Mouse (Mus musculus) ZHBTc4 (cell line): Measurements from ENCODE around the gene AC124108.1.

ENCODE experiments used
- DNase-seq: peaks from one replicate; pipeline ENCODE4 v3.0.0-alpha.2; 2011; ENCODE audit warnings: low read depth, low spot score

Gene AC124108.1

DNA sequence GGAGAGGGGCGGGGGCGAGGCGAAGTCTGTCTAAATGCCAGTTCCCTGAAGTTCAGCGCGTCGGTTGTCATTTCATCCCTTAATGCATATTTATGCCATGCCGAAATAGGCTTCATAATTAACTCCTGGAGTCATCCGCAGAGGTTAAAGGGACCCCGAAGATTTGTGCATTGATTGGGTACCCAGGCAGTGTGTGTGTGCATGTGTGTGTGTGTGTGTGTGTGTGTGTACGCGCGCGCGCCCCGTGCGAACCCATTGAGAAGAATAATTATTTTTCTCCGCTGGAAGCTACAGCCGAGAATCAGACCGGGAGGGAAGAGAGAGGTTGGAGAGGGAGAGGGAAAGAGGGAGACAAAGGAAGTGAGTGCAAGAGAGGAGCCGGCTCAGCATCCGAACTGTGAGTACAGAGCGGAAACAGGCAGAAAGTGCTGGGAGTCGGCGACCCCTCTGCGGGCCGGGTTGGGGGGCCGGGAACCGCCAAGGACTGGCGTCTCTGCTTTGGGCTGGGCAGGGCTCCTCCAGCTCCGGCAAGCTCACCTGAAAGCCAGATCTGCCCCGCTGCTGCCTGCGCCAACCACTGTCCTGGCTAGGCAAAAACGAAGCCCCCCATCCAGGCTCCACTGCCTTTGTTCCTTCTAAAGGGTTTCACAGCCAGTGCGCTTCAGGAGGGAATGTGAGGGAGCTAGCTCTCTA is at the start of gene AC124108.1, which contains the start of gene Lemd1:
Gene AC124108.1 (plus strand): TSS at position 365 of the 693 bp plus-strand sequence.
Gene Lemd1 (plus strand): TSS at position 339 of the 693 bp plus-strand sequence.
- peak; percentile 25 for DNase-seq

DNA sequence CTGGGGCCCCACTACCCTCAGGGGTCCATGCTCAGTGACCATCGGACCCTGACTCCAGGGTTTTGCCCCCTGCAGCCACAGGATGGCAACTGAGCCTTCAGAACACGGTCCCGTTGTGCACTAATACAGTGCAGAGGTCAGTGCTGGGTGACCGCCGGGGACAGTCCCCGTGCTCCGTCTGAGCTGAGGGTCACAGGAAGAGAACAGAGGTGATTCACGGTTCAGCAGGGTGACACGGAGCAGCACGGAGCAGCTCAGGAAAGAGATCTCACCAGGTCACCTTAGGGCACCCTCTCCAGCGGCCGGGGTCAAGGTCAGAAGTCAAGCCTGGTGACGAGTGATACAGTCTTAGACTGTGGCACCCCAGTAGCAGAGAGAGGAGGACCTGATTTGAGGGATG is 49.5 kb upstream of the AC124108.1 start:
- DNase-seq, result no peak

DNA sequence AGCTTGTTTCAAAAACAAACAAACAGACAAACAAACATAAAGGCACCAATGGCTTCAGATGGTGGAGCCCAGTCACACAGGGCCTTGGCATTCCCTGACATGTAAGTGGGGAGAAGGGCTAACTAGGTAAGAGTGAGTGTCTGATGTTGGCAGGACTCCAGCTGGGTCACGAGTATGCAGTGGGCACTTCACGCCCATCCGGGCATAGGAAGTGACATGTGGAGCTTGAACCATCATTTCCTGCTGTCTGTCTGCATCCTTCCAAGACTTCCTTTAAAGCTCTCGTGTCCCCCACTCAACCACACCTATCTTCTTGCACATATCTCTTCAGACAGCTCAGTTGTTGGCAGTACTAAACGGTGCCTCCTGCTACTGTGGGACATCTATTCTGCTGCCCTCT is 48.2 kb upstream of the AC124108.1 start:
- no peak for DNase-seq

DNA sequence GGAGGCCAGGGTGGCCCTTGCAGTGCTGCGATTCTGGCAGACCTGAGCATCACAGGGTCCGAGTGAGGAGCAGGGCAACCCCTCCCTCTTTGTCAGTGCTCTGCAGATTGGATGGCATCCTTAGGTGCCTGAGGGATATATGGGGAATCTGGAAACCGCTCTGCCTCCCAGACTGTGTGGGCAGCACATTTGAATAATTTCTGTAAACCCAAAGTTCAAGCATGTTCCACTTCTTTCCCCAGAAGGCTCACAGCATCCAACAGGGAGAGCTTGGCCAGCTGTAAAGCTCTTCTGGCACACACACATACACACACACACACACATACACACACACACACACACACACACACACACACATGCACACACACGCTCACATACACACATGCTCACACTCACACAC is 47.5 kb upstream of the AC124108.1 start:
- no peak for DNase-seq

DNA sequence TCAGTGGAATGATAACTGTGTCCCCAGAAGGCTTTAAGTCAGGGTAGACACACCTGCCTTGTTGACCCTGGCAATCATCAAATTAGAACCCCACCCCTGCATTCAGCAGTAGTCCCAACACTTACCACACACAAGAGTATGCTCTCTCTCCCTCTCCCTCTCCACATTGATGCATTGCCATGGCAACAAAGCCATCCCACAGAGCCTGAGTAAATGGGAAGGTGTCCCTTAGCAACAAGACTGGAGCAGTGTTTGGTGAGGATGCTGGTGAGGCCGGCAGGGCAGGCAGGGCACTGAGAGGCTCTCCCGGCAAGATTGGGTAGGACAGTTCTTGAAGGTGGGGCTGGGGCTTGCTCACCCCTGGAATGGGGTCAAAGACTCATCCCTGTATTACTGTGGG is 47.0 kb upstream of the AC124108.1 start:
- DNase-seq, result peak; percentile 51

DNA sequence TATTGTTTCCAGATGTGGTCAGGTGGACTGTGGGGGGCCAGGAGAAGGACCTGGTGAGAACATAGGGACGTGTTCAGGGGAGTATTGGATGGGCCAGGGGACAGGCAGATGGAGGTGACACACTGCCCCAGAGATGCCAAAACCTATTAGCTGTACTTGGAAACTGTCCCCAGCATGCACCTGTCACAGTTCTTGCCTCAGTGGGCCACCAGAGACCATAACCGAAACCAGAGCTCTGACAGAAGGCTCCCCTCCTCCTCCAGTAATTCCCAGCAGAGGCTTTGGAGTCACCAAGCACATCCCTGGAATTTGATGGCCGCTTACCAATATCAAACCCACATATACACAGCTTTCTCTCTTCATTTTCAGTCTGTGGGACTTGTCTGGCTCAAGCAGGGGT is 46.4 kb upstream of the AC124108.1 start:
- DNase-seq, result no peak

DNA sequence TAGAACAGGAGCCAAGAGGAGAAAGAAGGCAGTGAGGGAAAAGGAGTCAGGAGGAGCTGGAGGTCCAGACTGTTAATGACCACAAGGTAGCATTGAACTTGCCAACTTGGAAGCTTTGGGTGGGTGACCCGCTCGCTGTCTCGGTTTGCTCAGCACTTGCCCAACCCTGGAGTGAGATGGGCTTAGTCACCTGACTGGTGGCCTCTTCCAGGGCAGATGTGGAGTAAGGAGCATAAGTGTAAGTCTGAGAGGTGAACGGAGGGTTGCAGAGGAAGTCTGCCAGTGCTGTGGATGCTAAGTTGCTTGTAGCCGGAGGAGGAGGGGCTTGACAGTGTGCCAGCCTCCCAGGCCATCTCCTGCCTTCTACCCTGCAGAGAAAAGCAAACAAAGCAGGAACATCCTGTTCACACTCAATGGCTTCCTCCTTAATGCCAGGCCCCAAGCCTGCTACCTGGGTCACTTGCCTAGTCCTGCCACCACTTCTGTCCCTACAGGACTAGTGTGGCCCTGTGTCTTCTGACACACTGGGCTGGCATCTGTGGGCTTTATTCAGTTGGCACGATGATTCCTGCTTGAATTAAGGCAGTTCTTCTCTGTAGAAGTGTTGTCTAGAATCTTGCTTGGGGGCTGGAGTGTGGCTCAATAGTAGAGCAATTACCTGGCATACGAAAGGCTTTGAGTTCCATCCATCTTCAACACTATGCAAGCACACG is 45.1 kb upstream of the AC124108.1 start:
- no peak for DNase-seq

DNA sequence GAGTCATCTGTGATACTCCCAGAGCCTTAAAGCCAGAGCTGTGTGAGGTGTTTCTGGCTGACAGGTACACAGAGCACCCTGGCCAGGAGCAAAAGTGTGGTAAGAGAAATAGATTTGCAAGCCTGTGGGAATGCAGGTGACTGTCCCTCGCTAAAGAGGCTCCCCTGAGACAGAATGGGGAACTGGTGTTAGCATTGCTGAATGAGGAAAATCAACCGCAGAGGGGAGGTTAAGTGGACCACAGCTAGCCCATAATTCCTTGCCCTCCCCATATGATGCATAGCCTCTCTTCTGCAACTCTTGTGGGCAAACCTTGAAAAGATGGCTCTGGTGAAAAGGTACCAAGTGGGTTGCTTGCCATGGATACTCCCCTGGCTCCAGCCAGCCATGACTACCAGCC is 41.8 kb upstream of the AC124108.1 start:
- DNase-seq, result no peak

DNA sequence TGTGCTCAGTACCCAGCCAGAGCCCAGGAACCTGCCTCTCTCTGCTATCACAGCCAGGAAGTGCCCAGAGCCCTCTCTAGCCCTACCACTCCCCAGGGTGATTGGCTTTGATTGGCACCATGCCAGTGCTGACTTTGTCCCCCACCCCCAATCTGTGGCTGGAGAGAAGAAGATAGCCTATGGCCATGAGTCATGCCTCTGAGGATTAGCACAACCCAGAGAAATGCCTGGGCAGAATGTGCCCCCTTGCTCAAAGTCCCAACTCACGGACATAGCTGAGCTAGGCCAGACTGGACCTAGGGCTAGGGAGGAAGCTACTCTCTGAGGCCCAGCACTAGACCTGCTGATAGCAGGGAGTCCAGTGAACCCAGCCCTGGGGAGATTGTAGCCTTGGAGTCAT is 41.1 kb upstream of the AC124108.1 start:
- no peak for DNase-seq

DNA sequence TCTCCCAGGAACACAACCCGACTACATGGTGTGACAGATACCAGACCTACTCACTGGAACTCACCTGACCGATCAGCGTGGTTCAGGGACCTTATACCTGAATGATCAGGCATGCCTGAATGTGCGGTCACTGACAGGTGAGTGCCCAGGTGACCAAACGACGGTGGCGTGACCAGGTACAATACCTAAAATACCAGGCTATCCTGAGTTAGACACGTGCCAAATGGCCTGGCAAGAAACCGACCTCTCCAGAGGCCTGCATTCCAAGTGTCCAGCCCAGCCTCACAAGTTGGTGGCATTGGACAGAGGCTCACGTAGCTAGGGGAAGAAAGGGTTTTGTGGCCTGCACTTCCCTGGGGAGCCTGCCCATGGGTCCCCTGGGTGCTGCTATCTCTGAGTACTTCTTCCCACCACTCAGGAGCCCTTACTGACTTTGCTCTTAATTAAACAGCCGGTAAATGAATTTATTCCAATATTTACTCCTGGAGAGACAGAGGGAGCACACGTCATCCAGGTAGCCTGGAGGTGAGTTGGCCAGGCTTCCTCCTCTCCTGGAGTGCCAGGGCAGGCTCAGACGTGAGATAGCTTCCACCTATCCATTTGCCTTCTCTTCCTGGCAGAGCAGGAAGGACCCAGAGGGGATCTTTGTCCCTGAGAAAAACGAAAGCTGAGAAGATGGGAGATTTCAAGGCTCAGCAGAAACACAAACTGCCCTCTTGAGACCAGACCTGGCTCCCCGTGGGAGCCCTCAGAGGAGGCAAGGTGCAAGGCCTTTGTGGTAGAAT is 40.2 kb upstream of the AC124108.1 start:
- no peak for DNase-seq

DNA sequence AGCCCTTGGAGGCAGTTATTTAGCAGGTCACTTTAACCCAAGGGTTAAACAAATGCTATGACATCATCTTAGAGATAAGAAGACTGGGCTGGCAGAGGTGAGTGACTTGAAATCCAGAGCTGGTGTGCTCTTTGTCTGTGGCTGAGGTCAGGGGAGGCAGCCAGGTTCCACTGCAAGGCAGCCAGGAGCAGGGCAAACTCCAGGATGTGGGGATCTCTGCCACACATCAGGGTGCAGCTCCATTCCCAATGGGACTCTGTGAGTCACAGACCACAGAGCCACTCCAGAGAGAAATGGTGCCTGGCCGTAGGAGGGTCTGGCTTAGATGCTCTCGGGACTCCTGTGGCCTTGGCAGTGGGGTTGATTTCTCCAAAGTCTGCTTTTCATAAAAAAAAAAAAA is 39.3 kb upstream of the AC124108.1 start:
- DNase-seq, result no peak

DNA sequence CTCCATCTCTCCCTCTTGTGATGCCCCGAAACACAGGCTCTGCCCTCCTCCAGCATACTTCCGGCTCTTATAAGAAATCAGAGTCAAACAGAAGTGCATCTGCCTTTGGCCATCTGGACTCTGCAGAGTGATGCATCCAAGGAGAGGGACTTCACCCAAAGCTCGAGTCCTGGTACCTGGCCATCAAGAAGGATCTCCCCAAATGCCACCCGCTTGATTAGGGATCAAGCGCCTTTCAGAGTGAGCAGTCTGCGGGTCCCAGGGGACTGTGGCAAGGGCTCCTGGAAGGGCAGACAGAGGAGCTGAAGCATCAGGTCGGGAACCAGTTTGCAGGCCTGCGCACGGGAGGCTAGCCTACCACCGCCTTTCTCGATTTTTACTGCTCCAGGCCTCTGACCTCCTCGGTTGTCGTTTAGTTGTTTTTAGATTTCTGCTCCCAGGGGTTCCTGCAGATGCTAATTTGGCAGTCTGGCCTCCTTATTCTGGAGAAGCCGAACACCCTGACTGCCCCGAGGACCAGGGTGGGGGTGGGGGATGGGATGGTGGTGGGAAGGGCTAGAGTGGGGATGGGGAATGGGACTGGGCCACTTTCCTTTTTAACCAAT is 38.1 kb upstream of the AC124108.1 start:
- DNase-seq, result no peak

DNA sequence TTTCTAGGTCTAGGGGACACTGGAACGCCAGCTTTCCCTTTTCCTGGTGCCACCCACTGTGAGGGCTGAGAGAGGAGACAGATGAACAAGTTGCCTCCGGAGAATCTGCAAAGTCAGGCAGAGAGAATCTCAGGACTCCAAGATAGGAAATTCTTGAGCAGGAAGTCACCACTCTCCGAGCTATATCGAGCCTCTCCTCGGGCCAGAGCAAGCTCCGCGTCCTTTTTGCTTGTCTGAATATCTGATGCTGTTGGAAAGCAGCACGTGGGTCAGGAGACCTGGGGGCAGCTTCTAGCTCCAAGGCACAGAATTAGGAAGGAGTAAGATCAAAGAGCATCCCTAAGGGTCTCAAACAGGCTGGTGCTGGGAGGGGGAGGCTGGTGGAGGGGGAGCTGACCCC is 37.6 kb upstream of the AC124108.1 start:
- DNase-seq, result no peak

DNA sequence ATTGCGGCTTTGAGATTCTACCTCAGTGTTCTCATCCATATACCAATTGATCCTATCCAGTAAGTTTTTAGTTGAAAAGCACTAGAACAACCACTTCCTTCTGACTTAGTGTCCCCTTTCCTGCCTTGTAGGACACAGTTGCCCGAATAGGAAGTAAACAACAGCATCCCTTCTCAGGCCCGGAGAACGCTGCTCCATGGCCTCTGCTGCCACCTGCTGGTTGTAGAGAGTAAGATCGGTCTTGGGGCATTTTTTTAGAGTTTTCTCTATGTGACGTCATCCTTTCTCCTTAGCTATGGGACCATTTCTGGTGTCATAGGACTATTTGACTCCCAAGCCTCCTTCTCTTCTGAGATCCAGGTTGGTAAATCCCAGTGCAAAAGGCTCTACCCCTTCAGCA is 35.5 kb upstream of the AC124108.1 start:
- peak; percentile 93 for DNase-seq

DNA sequence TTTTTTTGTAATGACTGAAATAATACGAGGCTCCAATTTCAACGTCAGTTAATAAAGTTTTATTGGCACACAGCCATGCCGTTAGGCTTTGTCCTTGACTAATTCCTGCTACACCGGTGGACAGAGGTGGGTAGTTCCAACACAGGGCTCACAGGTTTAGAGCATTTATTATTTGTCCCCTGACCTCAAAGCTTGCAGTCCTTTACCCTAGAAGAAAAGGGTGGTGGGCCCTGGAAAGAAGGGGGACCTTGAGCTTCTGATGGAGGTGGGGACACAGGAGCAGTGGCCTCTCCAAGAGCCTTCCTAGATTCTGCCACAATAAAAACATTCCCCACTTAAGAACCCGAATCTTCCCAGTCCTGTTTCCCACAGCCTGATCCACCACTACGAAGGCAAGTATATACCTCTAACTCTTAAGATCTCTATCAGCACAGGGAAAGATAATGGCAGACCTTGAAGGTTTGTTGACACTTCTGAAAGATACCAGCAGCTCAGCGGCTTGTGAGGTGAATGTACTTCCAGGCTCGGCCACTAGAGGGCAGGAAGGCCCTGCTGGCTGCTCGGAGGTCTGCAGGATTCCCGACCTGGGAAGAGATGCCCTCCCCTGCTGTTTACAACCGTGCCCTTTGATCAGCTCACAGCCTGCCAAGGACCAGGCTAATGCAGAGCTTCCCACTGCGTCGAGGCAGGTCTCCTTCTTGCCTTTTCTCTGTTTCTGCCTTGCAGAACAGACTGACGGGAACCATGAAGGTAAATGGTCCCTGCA is 34.1 kb upstream of the AC124108.1 start:
- DNase-seq, result peak; percentile 94

DNA sequence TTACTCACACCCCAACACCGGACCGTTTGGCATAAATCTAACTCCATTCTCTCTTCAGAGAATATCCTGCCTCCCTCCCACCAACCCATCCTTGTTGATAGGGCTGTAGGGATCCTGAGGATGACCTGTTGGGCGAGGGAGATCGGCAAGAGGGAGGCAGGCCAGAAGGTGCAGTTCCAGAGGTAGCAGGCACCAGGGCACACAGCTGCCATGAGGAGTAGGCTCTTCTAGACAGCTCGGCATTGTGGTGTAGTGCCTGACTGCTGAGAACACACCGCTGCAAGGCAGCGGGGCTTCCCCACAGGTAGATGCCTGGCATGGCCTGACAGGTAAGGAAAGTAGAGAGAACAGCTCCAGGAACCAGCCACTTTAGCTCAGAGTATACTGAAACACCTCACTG is 33.4 kb upstream of the AC124108.1 start:
- DNase-seq, result no peak

DNA sequence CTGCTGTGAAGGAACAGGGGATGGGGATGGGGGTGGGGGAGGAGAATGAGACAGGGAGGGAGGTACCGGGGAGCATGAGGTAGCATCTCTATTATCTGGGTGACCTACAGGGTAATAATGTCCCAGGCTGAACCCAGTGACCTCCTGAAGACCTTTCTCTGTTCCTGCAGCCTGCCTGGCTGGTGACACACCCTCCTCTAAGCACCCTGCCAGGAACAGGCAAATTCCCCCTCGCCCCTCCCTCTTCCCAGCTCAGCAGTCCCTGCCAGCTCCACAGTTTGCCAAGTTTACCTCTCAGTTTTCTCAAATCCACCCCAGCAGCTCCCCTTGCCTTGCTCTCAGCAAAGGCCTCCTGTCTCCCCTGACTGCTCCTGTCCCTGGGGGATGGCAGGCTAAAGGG is 32.5 kb upstream of the AC124108.1 start:
- DNase-seq, result peak; percentile 80

DNA sequence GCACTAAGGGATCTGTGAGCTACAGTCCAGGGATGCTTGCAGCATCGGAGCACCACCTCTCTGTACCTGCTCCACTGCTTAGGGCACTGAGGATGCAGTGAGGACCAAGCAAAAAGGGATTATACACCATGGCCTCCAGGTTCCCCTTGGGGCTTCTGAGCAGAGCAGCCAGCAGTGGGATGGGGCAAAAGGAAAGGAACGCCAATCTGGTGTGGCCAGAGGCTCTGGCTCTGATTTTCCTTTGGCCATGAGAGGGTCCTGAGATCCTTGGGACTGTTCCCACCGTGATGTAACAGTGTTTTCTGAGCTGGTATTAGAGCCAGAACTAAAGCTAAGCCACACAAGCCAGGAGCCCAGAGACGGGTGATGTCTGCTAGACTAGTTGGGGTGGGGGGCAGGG is 31.6 kb upstream of the AC124108.1 start:
- no peak for DNase-seq

DNA sequence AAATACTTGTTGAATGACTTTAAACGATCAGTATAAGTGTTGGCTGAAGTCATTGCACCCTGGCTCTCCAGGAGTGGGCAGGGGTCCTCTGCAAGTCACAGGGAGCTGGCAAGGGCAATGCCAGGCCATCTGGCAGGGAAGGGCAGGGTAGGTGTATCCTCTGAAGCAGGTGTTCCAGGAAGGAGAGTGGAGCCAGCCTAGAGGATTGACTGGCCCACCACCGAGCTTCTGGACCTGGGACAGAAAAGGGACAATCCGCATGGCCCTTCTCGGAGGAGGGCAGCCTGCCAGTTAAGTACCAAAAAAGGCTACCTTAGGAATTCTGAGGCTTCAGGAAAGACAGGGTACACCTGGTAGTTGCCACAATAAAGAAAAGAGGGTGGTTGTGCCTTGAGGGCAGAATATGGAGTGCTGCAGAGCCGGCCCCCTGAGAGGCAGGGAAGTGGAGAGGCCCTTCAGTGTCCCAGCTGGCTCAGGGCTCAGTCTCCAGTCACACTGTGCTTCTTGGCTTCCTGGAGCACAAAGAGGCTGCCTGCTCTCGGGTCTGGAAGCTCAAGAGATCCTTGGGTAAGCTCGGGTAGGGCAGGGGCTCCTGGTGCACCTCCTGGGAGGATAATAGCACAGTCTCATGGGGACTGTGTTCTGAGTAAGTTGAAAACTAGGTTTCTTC is 29.9 kb upstream of the AC124108.1 start:
- DNase-seq, result no peak

DNA sequence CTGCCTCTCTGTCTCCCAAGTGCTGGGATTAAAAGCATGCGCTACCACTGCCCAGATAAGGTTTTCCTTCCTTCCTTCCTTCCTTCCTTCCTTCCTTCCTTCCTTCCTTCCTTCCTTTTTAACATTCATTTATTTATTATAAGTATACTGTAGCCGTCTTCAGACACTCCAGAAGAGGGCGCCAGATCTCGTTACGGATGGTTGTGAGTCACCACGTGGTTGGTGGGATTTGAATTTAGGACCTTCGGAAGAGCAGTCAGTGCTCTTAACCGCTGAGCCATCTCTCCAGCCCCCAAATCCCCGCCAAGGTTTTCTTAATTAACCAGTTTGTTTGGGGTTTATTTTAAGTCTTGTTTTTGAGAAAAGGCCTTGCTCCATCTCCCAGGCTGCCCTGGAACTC is 28.6 kb upstream of the AC124108.1 start:
- peak; percentile 37 for DNase-seq
